Mouse (Mus musculus) heart, embryonic 14.5 days (tissue): ENCODE measurements around the gene Klhdc4. TPM values are rescaled to one million over a fixed set of nuclear protein-coding genes. Genes with fewer than 3 reads are reported as not detected.

Experiments used
- ATAC-seq: fragments of 200-750 bp; cut with Nextera tagmentation; 2 replicates; pipeline ENCODE4 v1.8.0; 2017; ENCODE audit warnings: low read depth, moderate TSS enrichment; ENCODE audit not compliant: insufficient number of reproducible peaks, insufficient read depth, low FRiP score
- H3K27ac ChIP-seq, 2 experiments: fragments of 200-500 bp in 1 of 2; fragments of 300-500 bp in 1 of 2; sonication (generic) in 1 of 2; replicated peaks in 1 of 2; 2 replicates each; pipeline ENCODE4 v1.5.1; 2012 to 2014; ENCODE audit warnings: low read depth in 2 of 2, low read length in 2 of 2, control low read depth in 1 of 2, mild to moderate bottlenecking in 1 of 2, mixed read lengths in 1 of 2; ENCODE audit not compliant: control insufficient read depth in 1 of 2, insufficient read depth in 1 of 2
- H3K27me3 ChIP-seq: fragments of 300-500 bp; sonication (generic); 2 replicates; pipeline ENCODE4 v1.6.1; 2014; ENCODE audit warnings: mild to moderate bottlenecking, low read length, control low read depth; ENCODE audit not compliant: control insufficient read depth, insufficient read depth
- H3K36me3 ChIP-seq: fragments of 300-500 bp; sonication (generic); 2 replicates; pipeline ENCODE4 v1.6.1; 2014; ENCODE audit warnings: mild to moderate bottlenecking, control low read depth, low read length, mixed read lengths; ENCODE audit not compliant: control insufficient read depth, insufficient read depth
- H3K4me1 ChIP-seq, 2 experiments: fragments of 200-500 bp in 1 of 2; fragments of 300-500 bp in 1 of 2; sonication (generic) in 1 of 2; 2 replicates each; pipeline ENCODE4 v1.6.1; 2012 to 2014; ENCODE audit warnings: low read length in 2 of 2, control low read depth in 1 of 2, mixed read lengths in 1 of 2; ENCODE audit not compliant: control insufficient read depth in 2 of 2, insufficient read depth in 2 of 2
- H3K4me2 ChIP-seq: fragments of 300-500 bp; sonication (generic); 2 replicates; pipeline ENCODE4 v1.6.1; 2014; ENCODE audit warnings: mild to moderate bottlenecking, low read length
- H3K4me3 ChIP-seq, 2 experiments: fragments of 200-500 bp in 1 of 2; fragments of 300-500 bp in 1 of 2; sonication (generic) in 1 of 2; 2 replicates each; pipeline ENCODE4 v1.5.1; 2012 to 2014; ENCODE audit warnings: low read length in 2 of 2, mild to moderate bottlenecking in 2 of 2, control low read depth in 1 of 2, low read depth in 1 of 2, moderate library complexity in 1 of 2; ENCODE audit not compliant: control insufficient read depth in 1 of 2, insufficient read depth in 1 of 2
- H3K9ac ChIP-seq: fragments of 300-500 bp; sonication (generic); 2 replicates; pipeline ENCODE4 v1.6.1; 2014; ENCODE audit warnings: mild to moderate bottlenecking, low read length
- H3K9me3 ChIP-seq: fragments of 300-500 bp; sonication (generic); 2 replicates; pipeline ENCODE4 v1.6.1; 2016; ENCODE audit warnings: low read length, control low read depth; ENCODE audit not compliant: control insufficient read depth
- WGBS: fragments of 180-500 bp; shearing (Covaris S2); extraction: QIAGEN DNeasy Blood & Tissue Kit; methylation state at CpG from one replicate; pipeline ENCODE4 v1.1.7; 2014; 5-methylcytosine and 5-hydroxymethylcytosine counted together
- polyA plus RNA-seq: library from polyadenylated mRNA; unstranded; fragments of >200 nt; fragmentation: Nextera tagmentation; extraction: Ambion mirVana; gene quantifications from 2 replicates; pipeline ENCODE4 v1.2.1, GENCODE M21; 2014

The Klhdc4 gene
- polyA plus RNA-seq, 1 experiment from 2014 or later, result 20.8 TPM

GRCm38 (mm10) chr8:121792159-121792558 is 37.2 kb downstream of the Klhdc4 start:
- WGBS, result 71% methylated on average over 7 of the region's 7 CpGs
- Histone ChIP-seq H3K4me3 (no peak overlapping the region), H3K4me1 (peaks cover 16 to 17% of the 10 kb centered on the region in 2 experiments), H3K36me3 (peaks cover 28% of the 10 kb centered on the region), H3K9me3 (no peaks in the 10 kb centered on the region), H3K27ac (peak overlapping the region; percentile 25 to 53; a peak in 3 of 4 replicates), H3K27me3 (no peaks in the 10 kb centered on the region), H3K9ac (no peak overlapping the region; the same call in 1 of the 2 replicates), H3K4me2 (no peak overlapping the region)
- ATAC-seq, result no peak

- no peak overlapping the region for H3K4me3 ChIP-seq
- no peak overlapping the region for H3K9ac ChIP-seq
- no peak overlapping the region for H3K27ac ChIP-seq
- ATAC-seq, result no peak
- no peaks in the 10 kb centered on the region for H3K27me3 ChIP-seq
- no peaks in the 10 kb centered on the region for H3K36me3 ChIP-seq
- H3K9me3 ChIP-seq, result no peaks in the 10 kb centered on the region
- peaks cover 35 to 36% of the 10 kb centered on the region in 2 experiments for H3K4me1 ChIP-seq
- 72% methylated on average over 8 of the region's 8 CpGs for WGBS
- no peak overlapping the region for H3K4me2 ChIP-seq
Measured at GRCm38 (mm10) chr8:121788786-121789185, 40.6 kb downstream of the Klhdc4 start.

- Histone ChIP-seq H3K9ac (peak overlapping the region; percentile 70), H3K27me3 (no peaks in the 10 kb centered on the region), H3K4me3 (no peak overlapping the region), H3K4me2 (peak overlapping the region; percentile 50), H3K4me1 (peaks cover 24 to 26% of the 10 kb centered on the region in 2 experiments), H3K9me3 (no peaks in the 10 kb centered on the region), H3K27ac (peak overlapping the region; percentile 95 to 98), H3K36me3 (no peaks in the 10 kb centered on the region)
- peak; percentile 90 for ATAC-seq
- whole genome bisulfite sequencing, result 15% methylated on average over 10 of the region's 10 CpGs
Measured at GRCm38 (mm10) chr8:121786542-121786941, 42.8 kb downstream of the Klhdc4 start.

GRCm38 (mm10) chr8:121782493-121782892 is 46.9 kb downstream of the Klhdc4 start:
- WGBS, result 38% methylated on average over 5 of the region's 5 CpGs
- H3K4me3 ChIP-seq, result no peak overlapping the region
- H3K27me3 ChIP-seq, result no peaks in the 10 kb centered on the region
- peaks cover 23 to 24% of the 10 kb centered on the region in 2 experiments for H3K4me1 ChIP-seq
- no peaks in the 10 kb centered on the region for H3K9me3 ChIP-seq
- H3K36me3 ChIP-seq, result no peaks in the 10 kb centered on the region
- ATAC-seq, result no peak
- H3K27ac ChIP-seq, result no peak overlapping the region
- H3K4me2 ChIP-seq, result no peak overlapping the region
- no peak overlapping the region for H3K9ac ChIP-seq

GRCm38 (mm10) chr8:121773876-121774275 is 55.5 kb downstream of the Klhdc4 start:
- no peaks in the 10 kb centered on the region for H3K9me3 ChIP-seq
- 84% methylated on average over 12 of the region's 12 CpGs for whole genome bisulfite sequencing
- H3K36me3 ChIP-seq, result no peaks in the 10 kb centered on the region
- no peak for ATAC-seq
- H3K4me2 ChIP-seq, result no peak overlapping the region
- H3K4me1 ChIP-seq, result no peaks in the 10 kb centered on the region
- no peak overlapping the region for H3K4me3 ChIP-seq
- no peak overlapping the region for H3K27ac ChIP-seq
- no peak overlapping the region for H3K9ac ChIP-seq
- no peaks in the 10 kb centered on the region for H3K27me3 ChIP-seq

GRCm38 (mm10) chr8:121770845-121771752 is 58.3 kb downstream of the Klhdc4 start:
- no peak overlapping the region for H3K27ac ChIP-seq
- no peak overlapping the region for H3K9ac ChIP-seq
- no peaks in the 10 kb centered on the region for H3K4me1 ChIP-seq
- H3K9me3 ChIP-seq, result no peaks in the 10 kb centered on the region
- H3K4me3 ChIP-seq, result no peak overlapping the region
- no peaks in the 10 kb centered on the region for H3K36me3 ChIP-seq
- no peak for ATAC-seq
- H3K27me3 ChIP-seq, result no peaks in the 10 kb centered on the region
- H3K4me2 ChIP-seq, result no peak overlapping the region
- 45% methylated on average over 19 of the region's 19 CpGs for WGBS

- Histone ChIP-seq H3K9me3 (no peaks in the 10 kb centered on the region), H3K36me3 (no peaks in the 10 kb centered on the region), H3K4me3 (no peak overlapping the region), H3K9ac (no peak overlapping the region), H3K27ac (no peak overlapping the region), H3K27me3 (no peaks in the 10 kb centered on the region), H3K4me1 (no peaks in the 10 kb centered on the region), H3K4me2 (no peak overlapping the region)
- no peak for ATAC-seq
- 84% methylated on average over 2 of the region's 2 CpGs for WGBS
Measured at GRCm38 (mm10) chr8:121769621-121770020, 59.7 kb downstream of the Klhdc4 start.
